Mouse (Mus musculus) kidney, adult 2 months (tissue): ENCODE results near the gene Tcf20. TPM values are rescaled to one million over a fixed set of nuclear protein-coding genes. Genes with fewer than 3 reads are reported as not detected.
A peak's percentile ranks its signal among the peaks of the same experiment; 100 is the strongest.

ENCODE experiments used
- DNase-seq: peaks from one replicate; pipeline ENCODE4 v3.0.0; 2021
- H3K27ac ChIP-seq: fragments of 200-500 bp; 2 replicates; pipeline ENCODE4 v1.5.1; 2012; ENCODE audit warnings: low read depth, low read length, control low read depth, inconsistent platforms; ENCODE audit not compliant: insufficient read depth
- H3K27me3 ChIP-seq: fragments of 200-500 bp; replicated peaks from 2 replicates; pipeline ENCODE4 v1.6.1; 2012; ENCODE audit warnings: mild to moderate bottlenecking, moderate library complexity, low read length, inconsistent platforms; ENCODE audit not compliant: control insufficient read depth, insufficient read depth
- H3K36me3 ChIP-seq: fragments of 200-500 bp; 2 replicates; pipeline ENCODE4 v1.6.1; 2012; ENCODE audit warnings: mild to moderate bottlenecking, moderate library complexity, low read length, inconsistent platforms; ENCODE audit not compliant: control insufficient read depth, insufficient read depth
- H3K4me1 ChIP-seq: fragments of 200-500 bp; 2 replicates; pipeline ENCODE4 v1.6.1; 2011; ENCODE audit warnings: low read length; ENCODE audit not compliant: control insufficient read depth, insufficient read depth
- H3K4me3 ChIP-seq: fragments of 200-500 bp; 2 replicates; pipeline ENCODE4 v1.5.1; 2011; ENCODE audit warnings: mild to moderate bottlenecking, low read depth, low read length, control low read depth; ENCODE audit not compliant: insufficient read depth
- CTCF ChIP-seq: fragments of 200-500 bp; conservative IDR thresholded peaks from 2 replicates; pipeline ENCODE4 v1.5.1; 2011; ENCODE audit warnings: low read depth, mild to moderate bottlenecking, control low read depth, low read length, moderate library complexity, mixed read lengths; ENCODE audit not compliant: insufficient read depth, insufficient read length
- POLR2A ChIP-seq: fragments of 200-500 bp; IDR thresholded peaks from one replicate; pipeline ENCODE4 v1.6.1; 2011; ENCODE audit warnings: low read depth, low read length, control low read depth
- WGBS: fragments of 180-500 bp; shearing (Covaris S2); methylation state at CpG from one replicate; pipeline ENCODE4 v1.1.7; 2018; 5-methylcytosine and 5-hydroxymethylcytosine counted together
- polyA plus RNA-seq: library from polyadenylated mRNA; depleted of rRNA; stranded (reverse); fragments of >200 nt; gene quantifications from 2 replicates; pipeline ENCODE4 v1.2.3, GENCODE M21; 2012

Tcf20 gene
- polyA plus RNA-seq, 1 experiment, result 18.1 TPM

- TF ChIP-seq CTCF (no peak), POLR2A (no peak)
- no peaks in the 10 kb centered on the region for H3K27me3 ChIP-seq
- no peaks in the 10 kb centered on the region for H3K36me3 ChIP-seq
- DNase-seq, result no peak
- H3K4me3 ChIP-seq, result no peak overlapping the region
- H3K27ac ChIP-seq, result no peak overlapping the region
- WGBS, result 75% methylated on average over 9 of the region's 9 CpGs
- no peaks in the 10 kb centered on the region for H3K4me1 ChIP-seq
Measured at GRCm38 (mm10) chr15:82992911-82993310, 5.2 kb upstream of the Tcf20 start.

GRCm38 (mm10) chr15:82992079-82992783 lies 4.6 kb upstream of the Tcf20 start:
- no peak overlapping the region for H3K4me3 ChIP-seq
- WGBS, result 83% methylated on average over 13 of the region's 13 CpGs
- no peaks in the 10 kb centered on the region for H3K36me3 ChIP-seq
- no peaks in the 10 kb centered on the region for H3K4me1 ChIP-seq
- no peak overlapping the region for H3K27ac ChIP-seq
- no peaks in the 10 kb centered on the region for H3K27me3 ChIP-seq
- TF ChIP-seq CTCF (no peak), POLR2A (no peak)
- no peak for DNase-seq

GRCm38 (mm10) chr15:82989190-82989704 lies 1.6 kb upstream of the Tcf20 start:
- WGBS, result 39% methylated on average over 6 of the region's 6 CpGs
- no peak overlapping the region for H3K4me3 ChIP-seq
- H3K36me3 ChIP-seq, result no peaks in the 10 kb centered on the region
- no peak for TF ChIP-seq CTCF
- no peak for TF ChIP-seq POLR2A
- 0 out of 2 replicates have a peak, but pooled peaks cover 1% of the 10 kb centered on the region for H3K27me3 ChIP-seq
- H3K4me1 ChIP-seq, result no peaks in the 10 kb centered on the region
- no peak overlapping the region for H3K27ac ChIP-seq
- DNase-seq, result no peak

- Histone ChIP-seq H3K27ac (no peak overlapping the region), H3K36me3 (no peaks in the 10 kb centered on the region), H3K27me3 (0 out of 2 replicates have a peak, but pooled peaks cover 1% of the 10 kb centered on the region), H3K4me1 (no peaks in the 10 kb centered on the region), H3K4me3 (peak overlapping the region; percentile 25)
- DNase-seq, result no peak
- 3% methylated on average over 38 of the region's 38 CpGs for WGBS
- TF ChIP-seq POLR2A (no peak), CTCF (no peak)
Measured at GRCm38 (mm10) chr15:82987014-82987731, 499 bp downstream of the Tcf20 start.

- 87% methylated on average over 7 of the region's 7 CpGs for WGBS
- Histone ChIP-seq H3K4me3 (no peak overlapping the region), H3K27ac (no peak overlapping the region), H3K4me1 (no peaks in the 10 kb centered on the region), H3K36me3 (no peaks in the 10 kb centered on the region), H3K27me3 (0 out of 2 replicates have a peak, but pooled peaks cover 1% of the 10 kb centered on the region)
- no peak for DNase-seq
- TF ChIP-seq CTCF, result no peak
- TF ChIP-seq POLR2A, result no peak
Measured at GRCm38 (mm10) chr15:82984574-82984973, 3.1 kb downstream of the Tcf20 start.

GRCm38 (mm10) chr15:82984097-82984496 lies 3.6 kb downstream of the Tcf20 start:
- DNase-seq, result no peak
- Histone ChIP-seq H3K27ac (no peak overlapping the region), H3K4me1 (no peaks in the 10 kb centered on the region), H3K27me3 (0 out of 2 replicates have a peak, but pooled peaks cover 1% of the 10 kb centered on the region), H3K4me3 (no peak overlapping the region), H3K36me3 (no peaks in the 10 kb centered on the region)
- 64% methylated on average over 4 of the region's 4 CpGs for WGBS
- TF ChIP-seq CTCF, result no peak
- TF ChIP-seq POLR2A, result no peak
